Mouse (Mus musculus) cortical plate, adult 2 months (tissue): ENCODE measurements at regions not wholly inside any gene's neighbourhood (a gene's known extent, or its start where the extent isn't known, plus 50 kb on each side); places are given as distances from the start of the nearest gene placed in this dataset.

Experiments
- CTCF ChIP-seq: fragments of 200-500 bp; IDR thresholded peaks from 2 replicates; pipeline ENCODE4 v1.5.1; 2011; ENCODE audit warnings: mild to moderate bottlenecking, control low read depth, low read length; ENCODE audit not compliant: insufficient read depth; ENCODE audit errors: extremely low read depth
- POLR2A ChIP-seq: fragments of 200-500 bp; IDR thresholded peaks from 2 replicates; pipeline ENCODE4 v1.6.1; 2011; ENCODE audit warnings: mild to moderate bottlenecking, low read length, control low read depth; ENCODE audit not compliant: insufficient read depth; ENCODE audit errors: extremely low read depth

- TF ChIP-seq CTCF (no peak), POLR2A (no peak)
Observed at GRCm38 (mm10) chr14:120224202-120224846, 51.1 kb upstream of the Mbnl2 start.
